In the genomic region with DNA sequence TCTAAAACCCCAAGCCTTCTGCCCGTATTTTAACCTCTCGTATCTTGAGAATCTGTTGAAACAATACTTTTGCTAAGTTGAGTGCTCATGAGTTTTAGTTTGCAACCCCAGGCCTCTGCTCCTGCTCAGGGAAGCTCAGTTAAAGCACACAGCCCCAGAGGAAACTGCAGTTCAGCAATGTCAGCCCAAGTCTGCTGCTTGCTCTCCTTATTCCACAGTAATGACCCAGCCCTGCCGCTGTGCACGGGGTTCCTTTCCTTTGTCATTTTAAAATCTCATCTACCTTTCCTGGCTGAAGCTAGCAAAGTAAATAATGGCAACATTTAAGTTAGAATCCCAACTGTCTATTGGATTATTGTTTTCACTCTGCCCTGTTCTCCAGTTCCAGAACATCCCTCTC, we compare ENCODE assay signal across 15 mouse cellular contexts.
A peak's percentile ranks its signal among the peaks of the same experiment; 100 is the strongest.
DNase-seq lines count a peak whose midpoint lies in the region; ATAC-seq and TF ChIP-seq lines count a peak whose summit lies in the region.
"Had no signal": no experiment of that assay in that cellular context is flagged by ENCODE, and none has a peak within 500 bp of the region (broad histone marks: within the 10 kb centered on the region; RNA-seq: fewer than 3 reads in every experiment).

No protein-coding gene starts in this region.

- DNase-seq in heart, adult 2 months = no peak
- no peak for DNase-seq in heart, adult 8-10 months (ENCODE audit: low spot score)
- DNase-seq in layer of hippocampus, adult 2 months (ENCODE audit: low spot score in 2 of 2) = no peak
- no peak for DNase-seq in layer of hippocampus, postnatal 10 days (ENCODE audit: low spot score in 2 of 2)
- DNase-seq in hindbrain, embryonic 11.5 days (ENCODE audit: low spot score) = no peak
- DNase-seq: adrenal gland, postnatal 25 days; B cell, adult 2 months; cerebellum, postnatal 14 days; retina, postnatal 1 day had no signal

- peaks cover 32% of the 10 kb centered on the region for H3K36me3 ChIP-seq in heart, adult 2 months (ENCODE audit: control insufficient read depth, insufficient read depth, low read length)
- no peaks in the 10 kb centered on the region; the same call in 1 of the 2 replicates for H3K36me3 ChIP-seq in ES-Bruce4 (ENCODE audit: control insufficient read depth, insufficient read depth, low read length, poor library complexity, severe bottlenecking)
- H3K36me3 ChIP-seq in heart, embryonic 16.5 days (ENCODE audit: control insufficient read depth, insufficient read depth) = no peaks in the 10 kb centered on the region
- H3K36me3 ChIP-seq in hindbrain, embryonic 11.5 days (ENCODE audit: control insufficient read depth, insufficient read depth, low read length) = no peaks in the 10 kb centered on the region
- H3K36me3 ChIP-seq: limb, embryonic 15.5 days; neural tube, embryonic 15.5 days had no signal

- H3K4me1 ChIP-seq in heart, adult 2 months (ENCODE audit: control insufficient read depth, insufficient read depth, low read length) = peaks cover 17% of the 10 kb centered on the region
- no peaks in the 10 kb centered on the region for H3K4me1 ChIP-seq in ES-Bruce4 (ENCODE audit: control insufficient read depth, insufficient read depth, low read length)
- peaks cover 28% of the 10 kb centered on the region for H3K4me1 ChIP-seq in heart, embryonic 16.5 days (ENCODE audit: control insufficient read depth, insufficient read depth, low read length)
- H3K4me1 ChIP-seq in hindbrain, embryonic 11.5 days (replicated peaks; ENCODE audit: control insufficient read depth, insufficient read depth, low read length) = no peaks in the 10 kb centered on the region
- H3K4me1 ChIP-seq: limb, embryonic 15.5 days; neural tube, embryonic 15.5 days had no signal

- ATAC-seq in heart, embryonic 16.5 days (replicated peaks; ENCODE audit: extremely low read depth, insufficient read depth, low FRiP score) = no peak
- ATAC-seq in hindbrain, embryonic 11.5 days (ENCODE audit: low FRiP score) = no peak
- no peak for ATAC-seq in megakaryocyte-erythroid progenitor cell, adult 5-6 weeks (replicated peaks; ENCODE audit: low FRiP score, low TSS enrichment, poor library complexity, severe bottlenecking)

- 29% methylated on average over 4 of the region's 4 CpGs for WGBS in heart, adult 2 months
- WGBS in heart, embryonic 16.5 days = 30% methylated on average over 4 of the region's 4 CpGs
- 42% methylated on average over 4 of the region's 4 CpGs for WGBS in hindbrain, embryonic 11.5 days

- H3K4me2 ChIP-seq in heart, embryonic 16.5 days (ENCODE audit: low read depth, low read length) = peak overlapping the region; percentile 51
- H3K4me2 ChIP-seq in hindbrain, embryonic 11.5 days (replicated peaks; ENCODE audit: low read depth, low read length) = no peak overlapping the region
- H3K4me2 ChIP-seq: limb, embryonic 15.5 days; neural tube, embryonic 15.5 days had no signal

- TF ChIP-seq POLR2A in heart, adult 2 months (IDR thresholded peaks at IDR 0.05; ENCODE audit: insufficient read depth, low read depth, low read length) = no peak
- no peak for TF ChIP-seq POLR2A in ES-Bruce4 (IDR thresholded peaks at IDR 0.05; ENCODE audit: insufficient read depth, low read length)

- intact Hi-C loops in heart, adult 2 months (cut with DNase I) = loop anchor here (5.0 kb wide), 2 partner anchors 123 to 203 kb away; no protein-coding TSS in a partner anchor

- peaks cover 6% of the 10 kb centered on the region for H3K79me2 ChIP-seq in heart, adult 2 months (replicated peaks; ENCODE audit: control insufficient read depth, insufficient read depth, low read length)

- peak overlapping the region; percentile 42 for H3K4me3 ChIP-seq in heart, adult 2 months
- H3K4me3 ChIP-seq in layer of hippocampus, adult 2 months = peak overlapping the region; percentile 40
- no peak overlapping the region for H3K4me3 ChIP-seq in ES-Bruce4 (ENCODE audit: low read depth, low read length)
- H3K4me3 ChIP-seq in heart, embryonic 16.5 days (ENCODE audit: low read length) = peak overlapping the region; percentile 49
- H3K4me3 ChIP-seq in hindbrain, embryonic 11.5 days (ENCODE audit: low read depth, low read length) = no peak overlapping the region
- H3K4me3 ChIP-seq: limb, embryonic 15.5 days; megakaryocyte, embryonic 14.5 days; neural tube, embryonic 15.5 days had no signal

- peak overlapping the region; percentile 25 for H3K9ac ChIP-seq in heart, adult 2 months (ENCODE audit: low read depth, low read length)
- H3K9ac ChIP-seq in ES-Bruce4 (ENCODE audit: low read depth, poor library complexity, severe bottlenecking) = no peak overlapping the region
- H3K9ac ChIP-seq in heart, embryonic 16.5 days (ENCODE audit: low read length) = peak overlapping the region; percentile 54
- H3K9ac ChIP-seq in hindbrain, embryonic 11.5 days (ENCODE audit: low read depth, low read length) = no peak overlapping the region
- H3K9ac ChIP-seq: limb, embryonic 15.5 days; neural tube, embryonic 15.5 days had no signal

- no peaks in the 10 kb centered on the region for H3K27me3 ChIP-seq in heart, adult 2 months (ENCODE audit: control insufficient read depth, insufficient read depth, low read length)
- no peaks in the 10 kb centered on the region for H3K27me3 ChIP-seq in ES-Bruce4 (ENCODE audit: control insufficient read depth, insufficient read depth, low read length, poor library complexity, severe bottlenecking)
- no peaks in the 10 kb centered on the region for H3K27me3 ChIP-seq in heart, embryonic 16.5 days (ENCODE audit: control insufficient read depth, insufficient read depth, low read length)
- H3K27me3 ChIP-seq in hindbrain, embryonic 11.5 days (ENCODE audit: control insufficient read depth, insufficient read depth, low read length) = no peaks in the 10 kb centered on the region
- H3K27me3 ChIP-seq: limb, embryonic 15.5 days; megakaryocyte, embryonic 14.5 days; neural tube, embryonic 15.5 days had no signal

- no peak for TF ChIP-seq CTCF in heart, adult 2 months (IDR thresholded peaks at IDR 0.05)
- TF ChIP-seq CTCF in layer of hippocampus, adult 2 months (conservative IDR thresholded peaks at IDR 0.05) = no peak
- TF ChIP-seq CTCF in ES-Bruce4 (IDR thresholded peaks at IDR 0.05; ENCODE audit: low read depth, low read length) = no peak

- TF ChIP-seq EP300 in heart, adult 2 months (IDR thresholded peaks at IDR 0.05; ENCODE audit: insufficient read depth, low read depth, low read length) = no peak
- TF ChIP-seq EP300 in ES-Bruce4 (IDR thresholded peaks at IDR 0.05; ENCODE audit: insufficient read depth, low read depth, low read length) = peak; percentile 57; the same call in 1 of the 2 replicates

- H3K9me3 ChIP-seq in ES-Bruce4 (replicated peaks; ENCODE audit: control insufficient read depth, insufficient read depth, low read length, poor library complexity, severe bottlenecking) = no peaks in the 10 kb centered on the region
- H3K9me3 ChIP-seq in heart, embryonic 16.5 days (replicated peaks; ENCODE audit: control insufficient read depth, low read length) = no peaks in the 10 kb centered on the region
- no peaks in the 10 kb centered on the region for H3K9me3 ChIP-seq in hindbrain, embryonic 11.5 days (ENCODE audit: control insufficient read depth, low read length)
- H3K9me3 ChIP-seq: limb, embryonic 15.5 days; megakaryocyte, embryonic 14.5 days; neural tube, embryonic 15.5 days had no signal

- peak overlapping the region; percentile 92 for H3K27ac ChIP-seq in heart, adult 2 months
- H3K27ac ChIP-seq in layer of hippocampus, adult 2 months = peak overlapping the region; percentile 83
- H3K27ac ChIP-seq in ES-Bruce4 (ENCODE audit: insufficient read depth, low read length) = 0 out of 2 replicates have a peak overlapping the region, but pooled peaks have one; percentile 9
- peak overlapping the region; percentile 69 for H3K27ac ChIP-seq in heart, embryonic 16.5 days (ENCODE audit: low read length)
- H3K27ac ChIP-seq in hindbrain, embryonic 11.5 days (ENCODE audit: low read depth, low read length) = no peak overlapping the region
- H3K27ac ChIP-seq: limb, embryonic 15.5 days; neural tube, embryonic 15.5 days had no signal

Comparison
In these comparisons a context has a peak if more than half of its experiments do, and no peak if none do; other contexts are left out.
1. H3K4me3 ChIP-seq: peak in heart, adult 2 months (single experiment), layer of hippocampus, adult 2 months (single experiment) and heart, embryonic 16.5 days (single experiment); none in ES-Bruce4 (single experiment) and hindbrain, embryonic 11.5 days (single experiment).
2. H3K9ac ChIP-seq: peak in heart, adult 2 months (single experiment) and heart, embryonic 16.5 days (single experiment); none in ES-Bruce4 (single experiment) and hindbrain, embryonic 11.5 days (single experiment).